Mouse (Mus musculus): Measurements from ENCODE around the gene Gli2. TPM values are rescaled to one million over a fixed set of nuclear protein-coding genes. Genes with fewer than 3 reads are reported as not detected.

Gli2 gene
- total RNA-seq (2014; fragmentation: Nextera tagmentation) (not detected in 2 replicates), total RNA-seq (2017) (0.06 and 0.11 TPM in 2 replicates), polyA plus RNA-seq (2012) (not detected in 2 replicates)

GRCm38 (mm10) chr1:119053402-119053841 is at the start of gene Gli2:
Gli2 (minus strand) TSS chr1:119053619.
- Histone ChIP-seq H3K4me1 (ENCODE audit: insufficient read depth, low read depth, low read length) (no peaks in the 10 kb centered on the region), H3K9me3 (replicated peaks) (peaks cover 80% of the 10 kb centered on the region), H3K4me3 (ENCODE audit: low read depth, low read length) (peak within 1 kb of the TSS; percentile 15; the same call in 1 of the 2 replicates), H3K27me3 (ENCODE audit: insufficient read depth, low read length) (no peaks in the 10 kb centered on the region), H3K36me3 (replicated peaks) (no peaks in the 10 kb centered on the region)
- ATAC-seq (ENCODE audit: extremely low read depth, insufficient number of reproducible peaks, low FRiP score, poor library complexity, severe bottlenecking) (no peak), DNase-seq (ENCODE audit: low spot score) (no peak)
- TF ChIP-seq TAL1 (conservative IDR thresholded peaks at IDR 0.05; ENCODE audit: low read depth, low read length) = no peak

- no peak for ATAC-seq (ENCODE audit: extremely low read depth, insufficient number of reproducible peaks, low FRiP score, poor library complexity, severe bottlenecking)
- no peak for DNase-seq (ENCODE audit: low spot score)
- H3K4me3 ChIP-seq (ENCODE audit: low read depth, low read length) = no peak overlapping the region
- H3K4me1 ChIP-seq (ENCODE audit: insufficient read depth, low read depth, low read length) = no peaks in the 10 kb centered on the region
- no peak for TF ChIP-seq GATA1 (IDR thresholded peaks at IDR 0.05; ENCODE audit: borderline replicate concordance, low read length)
- TF ChIP-seq CTCF (IDR thresholded peaks at IDR 0.05; ENCODE audit: low read depth, low read length) = no peak
- no peak for TF ChIP-seq GATA2 (IDR thresholded peaks at IDR 0.05; ENCODE audit: borderline replicate concordance, low read depth, low read length)
- TF ChIP-seq TAL1 (conservative IDR thresholded peaks at IDR 0.05; ENCODE audit: low read depth, low read length) = no peak
- TF ChIP-seq POLR2AphosphoS5 (IDR thresholded peaks at IDR 0.05; ENCODE audit: insufficient replicate concordance, low read depth, low read length) = no peak
- H3K27me3 ChIP-seq (ENCODE audit: insufficient read depth, low read length) = no peaks in the 10 kb centered on the region; the same call in 1 of the 2 replicates
- H3K9me3 ChIP-seq (replicated peaks) = peaks cover 85% of the 10 kb centered on the region
- no peaks in the 10 kb centered on the region for H3K36me3 ChIP-seq (replicated peaks)
Observed at GRCm38 (mm10) chr1:119097921-119098521, 44.6 kb upstream of the Gli2 start.

GRCm38 (mm10) chr1:119093739-119094138 is 40.3 kb upstream of the Gli2 start:
- H3K4me1 ChIP-seq (ENCODE audit: insufficient read depth, low read depth, low read length) = no peaks in the 10 kb centered on the region
- H3K27me3 ChIP-seq (ENCODE audit: insufficient read depth, low read length) = no peaks in the 10 kb centered on the region; the same call in 1 of the 2 replicates
- TF ChIP-seq GATA1 (IDR thresholded peaks at IDR 0.05; ENCODE audit: borderline replicate concordance, low read length) (no peak), POLR2AphosphoS5 (IDR thresholded peaks at IDR 0.05; ENCODE audit: insufficient replicate concordance, low read depth, low read length) (no peak), CTCF (IDR thresholded peaks at IDR 0.05; ENCODE audit: low read depth, low read length) (peak; percentile 55; the same call in 1 of the 2 replicates), TAL1 (conservative IDR thresholded peaks at IDR 0.05; ENCODE audit: low read depth, low read length) (no peak)
- H3K9me3 ChIP-seq (replicated peaks) = peaks cover 72% of the 10 kb centered on the region
- DNase-seq (ENCODE audit: low spot score) = peak; percentile 22
- H3K36me3 ChIP-seq (replicated peaks) = no peaks in the 10 kb centered on the region
- ATAC-seq (ENCODE audit: extremely low read depth, insufficient number of reproducible peaks, low FRiP score, poor library complexity, severe bottlenecking) = peak; percentile 54
- no peak overlapping the region for H3K4me3 ChIP-seq (ENCODE audit: low read depth, low read length)

GRCm38 (mm10) chr1:119089887-119090620 is 36.6 kb upstream of the Gli2 start:
- TF ChIP-seq CTCF (IDR thresholded peaks at IDR 0.05; ENCODE audit: low read depth, low read length) = no peak
- TF ChIP-seq GATA1 (IDR thresholded peaks at IDR 0.05; ENCODE audit: borderline replicate concordance, low read length) = no peak
- TF ChIP-seq GATA2 (IDR thresholded peaks at IDR 0.05; ENCODE audit: borderline replicate concordance, low read depth, low read length) = no peak
- no peak for TF ChIP-seq TAL1 (conservative IDR thresholded peaks at IDR 0.05; ENCODE audit: low read depth, low read length)
- TF ChIP-seq POLR2AphosphoS5 (IDR thresholded peaks at IDR 0.05; ENCODE audit: insufficient replicate concordance, low read depth, low read length) = no peak
- H3K9me3 ChIP-seq (replicated peaks) = peaks cover 57% of the 10 kb centered on the region
- no peak for ATAC-seq (ENCODE audit: extremely low read depth, insufficient number of reproducible peaks, low FRiP score, poor library complexity, severe bottlenecking)
- peaks cover 3% of the 10 kb centered on the region for H3K4me1 ChIP-seq (ENCODE audit: insufficient read depth, low read depth, low read length)
- no peaks in the 10 kb centered on the region for H3K36me3 ChIP-seq (replicated peaks)
- H3K27me3 ChIP-seq (ENCODE audit: insufficient read depth, low read length) = no peaks in the 10 kb centered on the region
- DNase-seq (ENCODE audit: low spot score) = no peak
- no peak overlapping the region for H3K4me3 ChIP-seq (ENCODE audit: low read depth, low read length)

- no peak for ATAC-seq (ENCODE audit: extremely low read depth, insufficient number of reproducible peaks, low FRiP score, poor library complexity, severe bottlenecking)
- peak; percentile 30 for DNase-seq (ENCODE audit: low spot score)
- peaks cover 61% of the 10 kb centered on the region for H3K9me3 ChIP-seq (replicated peaks)
- TF ChIP-seq TAL1 (conservative IDR thresholded peaks at IDR 0.05; ENCODE audit: low read depth, low read length) (no peak), CTCF (IDR thresholded peaks at IDR 0.05; ENCODE audit: low read depth, low read length) (peak; percentile 88)
- no peak overlapping the region for H3K4me3 ChIP-seq (ENCODE audit: low read depth, low read length)
- H3K4me1 ChIP-seq (ENCODE audit: insufficient read depth, low read depth, low read length) = peaks cover 3% of the 10 kb centered on the region
- no peaks in the 10 kb centered on the region for H3K27me3 ChIP-seq (ENCODE audit: insufficient read depth, low read length)
- H3K36me3 ChIP-seq (replicated peaks) = no peaks in the 10 kb centered on the region
Observed at GRCm38 (mm10) chr1:119087539-119087938, 34.1 kb upstream of the Gli2 start.

- H3K27me3 ChIP-seq (ENCODE audit: insufficient read depth, low read length) = no peaks in the 10 kb centered on the region
- no peak for ATAC-seq (ENCODE audit: extremely low read depth, insufficient number of reproducible peaks, low FRiP score, poor library complexity, severe bottlenecking)
- H3K9me3 ChIP-seq (replicated peaks) = peaks cover 67% of the 10 kb centered on the region
- H3K36me3 ChIP-seq (replicated peaks) = no peaks in the 10 kb centered on the region
- H3K4me1 ChIP-seq (ENCODE audit: insufficient read depth, low read depth, low read length) = peaks cover 3% of the 10 kb centered on the region
- no peak overlapping the region for H3K4me3 ChIP-seq (ENCODE audit: low read depth, low read length)
- no peak for TF ChIP-seq POLR2AphosphoS5 (IDR thresholded peaks at IDR 0.05; ENCODE audit: insufficient replicate concordance, low read depth, low read length)
- no peak for TF ChIP-seq GATA1 (IDR thresholded peaks at IDR 0.05; ENCODE audit: borderline replicate concordance, low read length)
- TF ChIP-seq GATA2 (IDR thresholded peaks at IDR 0.05; ENCODE audit: borderline replicate concordance, low read depth, low read length) = no peak
- no peak for TF ChIP-seq TAL1 (conservative IDR thresholded peaks at IDR 0.05; ENCODE audit: low read depth, low read length)
- no peak for TF ChIP-seq CTCF (IDR thresholded peaks at IDR 0.05; ENCODE audit: low read depth, low read length)
- no peak for DNase-seq (ENCODE audit: low spot score)
Observed at GRCm38 (mm10) chr1:119085771-119086170, 32.4 kb upstream of the Gli2 start.
